ENCODE assay signal across 9 mouse cellular contexts in genomic region chr4:56051792-56052380, GRCm38 (mm10).
A peak's percentile ranks its signal among the peaks of the same experiment; 100 is the strongest.
DNase-seq lines count a peak whose midpoint lies in the region; ATAC-seq and TF ChIP-seq lines count a peak whose summit lies in the region.
"Had no signal": no experiment of that assay in that cellular context is flagged by ENCODE, and none has a peak within 500 bp of the region (broad histone marks: within the 10 kb centered on the region; RNA-seq: fewer than 3 reads in every experiment).

No protein-coding gene starts in this region.

- DNase-seq in heart, postnatal 4 days, result peak; percentile 15
- DNase-seq in heart, adult 8-10 months (ENCODE audit: low spot score), result no peak
- peak; percentile 18 for DNase-seq in midbrain, embryonic 10.5 days (ENCODE audit: low spot score)
- DNase-seq in embryonic facial prominence, embryonic 10.5 days (ENCODE audit: low spot score), result peak; percentile 38
- no peak for DNase-seq in midbrain, postnatal 0 days (ENCODE audit: low spot score)
- no peak for DNase-seq in layer of hippocampus, postnatal 14 days (ENCODE audit: low spot score in 2 of 2)
- no peak for DNase-seq in thymus, postnatal 0 days (ENCODE audit: low spot score)

- no peak overlapping the region for H3K9ac ChIP-seq in midbrain, embryonic 15.5 days
- H3K9ac ChIP-seq in midbrain, postnatal 0 days (replicated peaks; ENCODE audit: low read length, poor library complexity, severe bottlenecking), result no peak overlapping the region
- H3K9ac ChIP-seq: liver, embryonic 15.5 days had no signal

- peaks cover 12% of the 10 kb centered on the region for H3K4me1 ChIP-seq in midbrain, embryonic 10.5 days
- H3K4me1 ChIP-seq in midbrain, embryonic 15.5 days, result peaks cover 5% of the 10 kb centered on the region; the same call in 1 of the 2 replicates
- H3K4me1 ChIP-seq in embryonic facial prominence, embryonic 10.5 days, result peaks cover 9% of the 10 kb centered on the region
- peaks cover 7% of the 10 kb centered on the region; the same call in 1 of the 2 replicates for H3K4me1 ChIP-seq in midbrain, postnatal 0 days (ENCODE audit: insufficient read depth, low read length)
- H3K4me1 ChIP-seq: liver, embryonic 15.5 days had no signal

- H3K4me2 ChIP-seq in midbrain, embryonic 15.5 days, result no peak overlapping the region
- no peak overlapping the region for H3K4me2 ChIP-seq in midbrain, postnatal 0 days (ENCODE audit: low read depth, low read length, poor library complexity, severe bottlenecking)
- H3K4me2 ChIP-seq: liver, embryonic 15.5 days had no signal

- ATAC-seq in midbrain, embryonic 15.5 days (replicated peaks), result no peak
- ATAC-seq in midbrain, postnatal 0 days (ENCODE audit: low FRiP score), result no peak

- peak overlapping the region; percentile 43 for H3K27ac ChIP-seq in midbrain, embryonic 10.5 days (replicated peaks)
- H3K27ac ChIP-seq in midbrain, embryonic 15.5 days, result no peak overlapping the region
- peak overlapping the region; percentile 40; the same call in 1 of the 2 replicates for H3K27ac ChIP-seq in embryonic facial prominence, embryonic 10.5 days (replicated peaks)
- H3K27ac ChIP-seq in midbrain, postnatal 0 days (ENCODE audit: low read depth, low read length), result no peak overlapping the region
- H3K27ac ChIP-seq: liver, embryonic 15.5 days had no signal

- H3K27me3 ChIP-seq in midbrain, embryonic 10.5 days (ENCODE audit: low read depth, poor library complexity, severe bottlenecking), result no peaks in the 10 kb centered on the region
- no peaks in the 10 kb centered on the region for H3K27me3 ChIP-seq in midbrain, embryonic 15.5 days (replicated peaks)
- H3K27me3 ChIP-seq in embryonic facial prominence, embryonic 10.5 days (replicated peaks; ENCODE audit: low read depth, poor library complexity, severe bottlenecking), result no peaks in the 10 kb centered on the region
- no peaks in the 10 kb centered on the region for H3K27me3 ChIP-seq in midbrain, postnatal 0 days (ENCODE audit: insufficient read depth, low read length)
- H3K27me3 ChIP-seq: liver, embryonic 15.5 days had no signal

- 26% methylated on average over 6 of the region's 6 CpGs for WGBS in midbrain, embryonic 10.5 days
- 17% methylated on average over 6 of the region's 6 CpGs for whole genome bisulfite sequencing in midbrain, embryonic 15.5 days
- WGBS in embryonic facial prominence, embryonic 10.5 days, result 27% methylated on average over 6 of the region's 6 CpGs
- 15% methylated on average over 6 of the region's 6 CpGs for WGBS in midbrain, postnatal 0 days

- H3K4me3 ChIP-seq in midbrain, embryonic 10.5 days, result no peak overlapping the region
- no peak overlapping the region for H3K4me3 ChIP-seq in midbrain, embryonic 15.5 days
- no peak overlapping the region for H3K4me3 ChIP-seq in embryonic facial prominence, embryonic 10.5 days
- no peak overlapping the region for H3K4me3 ChIP-seq in midbrain, postnatal 0 days (ENCODE audit: low read depth, low read length)
- H3K4me3 ChIP-seq: liver, embryonic 15.5 days had no signal

- no peaks in the 10 kb centered on the region for H3K36me3 ChIP-seq in midbrain, embryonic 10.5 days
- no peaks in the 10 kb centered on the region for H3K36me3 ChIP-seq in midbrain, embryonic 15.5 days (replicated peaks)
- H3K36me3 ChIP-seq in embryonic facial prominence, embryonic 10.5 days (replicated peaks), result no peaks in the 10 kb centered on the region
- no peaks in the 10 kb centered on the region for H3K36me3 ChIP-seq in midbrain, postnatal 0 days (ENCODE audit: insufficient read depth, low read length)
- H3K36me3 ChIP-seq: liver, embryonic 15.5 days had no signal

- peak; percentile 34 for TF ChIP-seq CTCF in midbrain, postnatal 0 days (IDR thresholded peaks at IDR 0.05)

- no peaks in the 10 kb centered on the region for H3K9me3 ChIP-seq in midbrain, embryonic 10.5 days (replicated peaks)
- no peaks in the 10 kb centered on the region for H3K9me3 ChIP-seq in midbrain, embryonic 15.5 days
- no peaks in the 10 kb centered on the region for H3K9me3 ChIP-seq in embryonic facial prominence, embryonic 10.5 days
- no peaks in the 10 kb centered on the region for H3K9me3 ChIP-seq in midbrain, postnatal 0 days (ENCODE audit: low read length)
- H3K9me3 ChIP-seq: liver, embryonic 15.5 days had no signal

Comparison
In these comparisons a context has a peak if more than half of its experiments do, and no peak if none do; other contexts are left out.
1. DNase-seq: peak in heart, postnatal 4 days (single experiment), midbrain, embryonic 10.5 days (single experiment) and embryonic facial prominence, embryonic 10.5 days (single experiment); none in heart, adult 8-10 months (single experiment), midbrain, postnatal 0 days (single experiment), layer of hippocampus, postnatal 14 days (0 of 2) and thymus, postnatal 0 days (single experiment).
2. H3K27ac ChIP-seq: peak in midbrain, embryonic 10.5 days (single experiment) and embryonic facial prominence, embryonic 10.5 days (single experiment); none in midbrain, embryonic 15.5 days (single experiment) and midbrain, postnatal 0 days (single experiment).